Mouse (Mus musculus) neural tube, embryonic 11.5 days (tissue): ENCODE results near the gene Zfp14. TPM values are rescaled to one million over a fixed set of nuclear protein-coding genes. Genes with fewer than 3 reads are reported as not detected.

Source experiments
- ATAC-seq: fragments of 200-750 bp; cut with Nextera tagmentation; 2 replicates; pipeline ENCODE4 v1.8.0; 2017; ENCODE audit warnings: moderate number of reproducible peaks, mild to moderate bottlenecking, moderate TSS enrichment, moderate library complexity; ENCODE audit not compliant: insufficient read depth, low FRiP score, low TSS enrichment
- DNase-seq: peaks from one replicate; pipeline ENCODE4 v3.0.0-alpha.2; 2015; ENCODE audit warnings: low spot score
- H3K27ac ChIP-seq: fragments of 300-500 bp; sonication (generic); 2 replicates; pipeline ENCODE4 v1.5.1; 2014; ENCODE audit warnings: low read depth, mild to moderate bottlenecking, low read length
- H3K27me3 ChIP-seq: fragments of 300-500 bp; sonication (generic); 2 replicates; pipeline ENCODE4 v1.6.1; 2014; ENCODE audit warnings: mild to moderate bottlenecking, low read length, mixed read lengths; ENCODE audit not compliant: control insufficient read depth, insufficient read depth
- H3K36me3 ChIP-seq: fragments of 300-500 bp; sonication (generic); 2 replicates; pipeline ENCODE4 v1.6.1; 2014; ENCODE audit warnings: mild to moderate bottlenecking, low read length, moderate library complexity, mixed read lengths; ENCODE audit not compliant: control insufficient read depth, insufficient read depth
- H3K4me1 ChIP-seq: fragments of 300-500 bp; sonication (generic); 2 replicates; pipeline ENCODE4 v1.6.1; 2014; ENCODE audit warnings: low read length, mixed read lengths; ENCODE audit not compliant: control insufficient read depth, insufficient read depth
- H3K4me2 ChIP-seq: fragments of 300-500 bp; sonication (generic); 2 replicates; pipeline ENCODE4 v1.6.1; 2014; ENCODE audit warnings: low read depth, mild to moderate bottlenecking, moderate library complexity
- H3K4me3 ChIP-seq: fragments of 300-500 bp; sonication (generic); 2 replicates; pipeline ENCODE4 v1.5.1; 2014; ENCODE audit warnings: low read depth, low read length
- H3K9ac ChIP-seq: fragments of 300-500 bp; sonication (generic); 2 replicates; pipeline ENCODE4 v1.6.1; 2014; ENCODE audit warnings: mild to moderate bottlenecking, low read length
- H3K9me3 ChIP-seq: fragments of 300-500 bp; sonication (generic); 2 replicates; pipeline ENCODE4 v1.6.1; 2016; ENCODE audit warnings: low read length; ENCODE audit not compliant: control insufficient read depth
- WGBS: fragments of 180-500 bp; shearing (Covaris S2); extraction: QIAGEN DNeasy Blood & Tissue Kit; methylation state at CpG from one replicate; pipeline ENCODE4 v1.1.7; 2014; 5-methylcytosine and 5-hydroxymethylcytosine counted together
- polyA plus RNA-seq: library from polyadenylated mRNA; unstranded; fragments of >200 nt; fragmentation: Nextera tagmentation; extraction: Ambion mirVana; gene quantifications from 2 replicates; pipeline ENCODE4 v1.2.1, GENCODE M21; 2014

Zfp14 gene
- polyA plus RNA-seq, 1 experiment from 2014 or later = 5.7 TPM

DNA sequence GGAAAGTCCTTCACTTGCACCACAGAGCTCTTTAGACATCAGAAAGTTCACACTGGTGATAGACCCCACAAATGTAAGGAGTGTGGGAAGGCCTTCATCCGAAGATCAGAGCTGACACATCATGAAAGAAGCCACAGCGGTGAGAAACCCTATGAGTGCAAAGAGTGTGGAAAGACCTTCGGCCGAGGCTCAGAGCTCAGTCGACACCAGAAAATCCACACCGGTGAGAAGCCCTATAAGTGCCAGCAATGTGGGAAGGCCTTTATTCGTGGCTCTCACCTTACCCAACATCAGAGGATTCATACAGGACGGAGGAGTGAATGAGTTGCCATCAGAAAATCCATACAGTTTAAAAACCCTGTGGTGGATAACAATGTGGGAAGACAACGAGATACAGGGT is 27.9 kb downstream of the Zfp14 start:
- H3K36me3 ChIP-seq = peaks cover 27% of the 10 kb centered on the region
- WGBS = 97% methylated on average over 9 of the region's 9 CpGs
- ATAC-seq = no peak
- no peak for DNase-seq
- no peak overlapping the region for H3K4me3 ChIP-seq
- no peaks in the 10 kb centered on the region for H3K27me3 ChIP-seq
- no peaks in the 10 kb centered on the region for H3K9me3 ChIP-seq
- H3K27ac ChIP-seq = no peak overlapping the region
- no peaks in the 10 kb centered on the region for H3K4me1 ChIP-seq
- no peak overlapping the region for H3K4me2 ChIP-seq
- H3K9ac ChIP-seq = no peak overlapping the region

- Histone ChIP-seq H3K27ac (no peak overlapping the region), H3K4me1 (no peaks in the 10 kb centered on the region), H3K4me3 (no peak overlapping the region), H3K4me2 (no peak overlapping the region), H3K9ac (no peak overlapping the region), H3K27me3 (no peaks in the 10 kb centered on the region), H3K9me3 (no peaks in the 10 kb centered on the region), H3K36me3 (peaks cover 34% of the 10 kb centered on the region)
- 88% methylated on average over 2 of the region's 2 CpGs for WGBS
- DNase-seq = no peak
- no peak for ATAC-seq
Observed at GRCm38 (mm10) chr7:30019543-30019942, 31.6 kb downstream of the Zfp14 start.

DNA sequence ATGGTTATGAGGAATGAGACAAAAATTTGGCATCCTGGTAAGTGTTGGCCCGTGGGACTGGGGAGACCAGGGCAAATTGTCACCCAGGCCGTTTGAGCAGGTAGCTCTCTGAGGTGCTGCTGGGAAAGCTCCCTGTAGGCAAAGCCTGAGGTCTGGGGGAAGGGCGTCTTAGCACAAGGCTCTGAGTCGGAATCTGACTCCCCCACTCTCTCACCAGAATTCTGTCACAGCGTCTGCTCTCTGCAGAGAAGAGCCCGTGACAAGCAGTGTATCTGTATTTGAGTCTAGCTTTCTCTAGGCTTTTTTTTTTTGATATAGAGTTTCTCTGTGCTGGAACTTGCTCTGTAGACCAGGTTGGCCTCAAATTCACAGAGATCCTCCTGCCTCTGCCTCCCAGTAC is 34.0 kb downstream of the Zfp14 start:
- peaks cover 21% of the 10 kb centered on the region for H3K36me3 ChIP-seq
- ATAC-seq (no peak), DNase-seq (no peak)
- H3K27me3 ChIP-seq = no peaks in the 10 kb centered on the region
- no peak overlapping the region for H3K27ac ChIP-seq
- H3K4me3 ChIP-seq = no peak overlapping the region
- no peaks in the 10 kb centered on the region for H3K9me3 ChIP-seq
- 94% methylated on average over 6 of the region's 6 CpGs for WGBS
- H3K4me1 ChIP-seq = no peaks in the 10 kb centered on the region
- no peak overlapping the region for H3K9ac ChIP-seq
- H3K4me2 ChIP-seq = no peak overlapping the region

DNA sequence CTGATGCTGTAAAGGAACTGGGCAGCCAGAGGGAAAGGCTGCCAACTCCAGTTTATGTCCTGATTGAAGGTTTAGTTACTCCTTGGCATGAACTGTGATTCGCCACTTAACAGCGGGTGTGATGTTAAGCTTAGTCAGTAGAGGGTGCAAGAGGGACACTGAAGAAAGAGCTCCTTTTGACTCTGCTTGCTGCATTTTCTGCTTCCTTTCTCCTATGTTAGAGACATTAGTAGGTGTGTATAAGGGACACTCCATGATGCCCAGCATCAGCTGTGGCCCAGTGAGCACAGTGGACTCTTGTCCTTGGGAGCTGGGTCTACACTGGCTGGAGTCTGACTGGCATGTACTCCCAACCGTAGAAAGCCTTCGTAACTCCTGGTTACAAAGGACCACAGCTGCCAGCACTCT is 38.2 kb downstream of the Zfp14 start:
- H3K36me3 ChIP-seq = peaks cover 16% of the 10 kb centered on the region

GRCm38 (mm10) chr7:30010551-30011195 is 40.5 kb downstream of the Zfp14 start:
- H3K27me3 ChIP-seq = no peaks in the 10 kb centered on the region
- ATAC-seq (no peak), DNase-seq (no peak)
- H3K4me1 ChIP-seq = peaks cover 6% of the 10 kb centered on the region
- H3K27ac ChIP-seq = peak overlapping the region; percentile 17; the same call in 1 of the 2 replicates
- H3K4me2 ChIP-seq = no peak overlapping the region
- no peak overlapping the region for H3K4me3 ChIP-seq
- WGBS = 83% methylated on average over 10 of the region's 10 CpGs
- peaks cover 7% of the 10 kb centered on the region for H3K36me3 ChIP-seq
- H3K9me3 ChIP-seq = no peaks in the 10 kb centered on the region
- H3K9ac ChIP-seq = no peak overlapping the region

More for the DNA sequence above, 38.2 kb downstream of the Zfp14 start:
- Histone ChIP-seq H3K27me3 (no peaks in the 10 kb centered on the region), H3K27ac (no peak overlapping the region), H3K4me1 (peaks cover 6% of the 10 kb centered on the region), H3K9me3 (no peaks in the 10 kb centered on the region), H3K4me2 (no peak overlapping the region), H3K9ac (no peak overlapping the region), H3K4me3 (no peak overlapping the region)
- ATAC-seq (no peak), DNase-seq (peak; percentile 42)
- WGBS = 89% methylated on average over 4 of the region's 4 CpGs

- ATAC-seq = no peak
- H3K4me2 ChIP-seq = no peak overlapping the region
- peak; percentile 70 for DNase-seq
- no peaks in the 10 kb centered on the region for H3K27me3 ChIP-seq
- peak overlapping the region; percentile 47; the same call in 1 of the 2 replicates for H3K27ac ChIP-seq
- H3K4me1 ChIP-seq = peaks cover 6% of the 10 kb centered on the region
- no peak overlapping the region for H3K9ac ChIP-seq
- 60% methylated on average over 21 of the region's 21 CpGs for whole genome bisulfite sequencing
- H3K4me3 ChIP-seq = no peak overlapping the region
- H3K9me3 ChIP-seq = no peaks in the 10 kb centered on the region
- H3K36me3 ChIP-seq = peaks cover 2% of the 10 kb centered on the region
Observed at GRCm38 (mm10) chr7:30009321-30010085, 41.7 kb downstream of the Zfp14 start.

GRCm38 (mm10) chr7:30008020-30008690 is 43.0 kb downstream of the Zfp14 start:
- no peak overlapping the region for H3K4me2 ChIP-seq
- no peaks in the 10 kb centered on the region for H3K27me3 ChIP-seq
- ATAC-seq (no peak), DNase-seq (no peak)
- 84% methylated on average over 6 of the region's 6 CpGs for WGBS
- H3K4me3 ChIP-seq = no peak overlapping the region
- H3K9me3 ChIP-seq = no peaks in the 10 kb centered on the region
- peaks cover 6% of the 10 kb centered on the region for H3K4me1 ChIP-seq
- H3K27ac ChIP-seq = peak overlapping the region; percentile 23; the same call in 1 of the 2 replicates
- H3K9ac ChIP-seq = no peak overlapping the region
- H3K36me3 ChIP-seq = no peaks in the 10 kb centered on the region; the same call in 1 of the 2 replicates

DNA sequence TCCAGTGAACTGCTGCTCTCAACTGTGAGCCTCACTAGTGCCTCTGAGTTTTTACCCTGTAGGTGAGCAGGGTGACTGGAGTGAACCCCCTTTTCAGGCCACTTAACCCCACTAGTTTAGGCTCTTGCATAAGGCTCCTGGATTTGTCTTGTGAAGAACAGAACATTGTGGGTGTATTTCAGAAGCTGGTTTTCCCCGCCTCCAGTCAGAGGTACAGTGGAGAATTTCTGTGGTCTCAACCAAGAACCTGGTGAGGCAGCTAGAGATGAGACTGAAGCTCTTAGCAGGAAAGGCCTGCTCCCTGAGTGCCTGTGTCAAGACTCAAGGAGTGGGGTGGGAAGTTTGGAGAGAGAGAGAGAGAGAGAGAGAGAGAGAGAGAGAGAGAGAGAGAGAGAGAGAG is 43.6 kb downstream of the Zfp14 start:
- H3K36me3 ChIP-seq = no peaks in the 10 kb centered on the region; the same call in 1 of the 2 replicates
- H3K27me3 ChIP-seq = no peaks in the 10 kb centered on the region
- H3K9me3 ChIP-seq = no peaks in the 10 kb centered on the region
- no peak overlapping the region for H3K4me3 ChIP-seq
- no peak overlapping the region for H3K27ac ChIP-seq
- DNase-seq (no peak), ATAC-seq (no peak)
- H3K4me2 ChIP-seq = no peak overlapping the region
- 95% methylated on average over 1 of the region's 1 CpGs for WGBS
- H3K9ac ChIP-seq = no peak overlapping the region
- H3K4me1 ChIP-seq = peaks cover 6% of the 10 kb centered on the region
